Mouse (Mus musculus): ENCODE measurements around the gene Map6. TPM values are rescaled to one million over a fixed set of nuclear protein-coding genes. Genes with fewer than 3 reads are reported as not detected.
A peak's percentile ranks its signal among the peaks of the same experiment; 100 is the strongest.

Map6 gene
- total RNA-seq, 2 experiments from 2014 or later, result 99.7 to 105 TPM

GRCm38 (mm10) chr7:99263509-99263908 is 3.7 kb upstream of the Map6 start:
- no peak for DNase-seq (ENCODE audit: low spot score in 2 of 2)

- DNase-seq (ENCODE audit: low spot score in 2 of 2), result no peak
Observed at GRCm38 (mm10) chr7:99264597-99264996, 2.6 kb upstream of the Map6 start.

DNA sequence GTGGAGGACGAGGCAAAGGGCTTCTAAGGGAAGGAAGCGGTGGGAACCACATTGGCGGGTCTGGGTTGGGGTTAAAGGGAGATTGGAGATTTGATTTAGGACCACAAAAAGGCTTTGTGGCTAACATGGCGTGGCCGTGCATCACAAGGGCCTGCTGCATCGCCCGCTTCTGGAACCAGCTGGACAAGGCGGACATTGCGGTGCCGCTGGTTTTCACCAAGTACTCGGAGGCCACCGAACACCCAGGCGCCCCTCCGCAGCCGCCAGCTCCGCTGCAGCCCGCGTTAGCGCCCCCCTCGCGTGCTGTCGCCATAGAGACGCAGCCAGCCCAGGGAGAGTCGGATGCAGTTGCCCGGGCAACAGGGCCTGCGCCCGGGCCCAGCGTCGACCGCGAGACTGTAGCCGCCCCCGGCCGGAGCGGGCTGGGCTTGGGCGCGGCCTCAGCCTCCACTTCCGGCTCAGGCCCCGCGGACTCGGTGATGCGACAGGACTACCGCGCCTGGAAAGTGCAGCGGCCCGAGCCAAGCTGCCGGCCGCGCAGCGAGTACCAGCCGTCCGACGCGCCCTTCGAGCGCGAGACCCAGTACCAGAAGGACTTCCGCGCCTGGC is 754 bp downstream of the Map6 start:
- peak; percentile 84 to 89 for DNase-seq (ENCODE audit: low spot score in 2 of 2)

DNA sequence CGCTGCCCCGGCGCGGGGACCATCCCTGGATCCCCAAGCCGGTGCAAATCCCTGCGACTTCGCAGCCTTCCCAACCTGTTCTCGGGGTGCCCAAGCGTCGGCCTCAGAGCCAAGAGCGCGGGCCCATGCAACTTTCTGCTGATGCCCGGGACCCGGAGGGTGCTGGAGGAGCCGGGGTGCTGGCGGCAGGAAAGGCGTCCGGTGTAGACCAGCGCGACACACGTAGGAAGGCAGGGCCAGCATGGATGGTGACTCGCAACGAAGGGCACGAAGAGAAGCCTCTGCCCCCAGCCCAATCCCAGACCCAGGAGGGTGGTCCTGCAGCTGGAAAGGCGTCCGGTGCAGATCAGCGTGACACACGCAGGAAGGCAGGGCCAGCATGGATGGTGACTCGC is 1.3 kb downstream of the Map6 start:
- DNase-seq (ENCODE audit: low spot score in 2 of 2), result no peak

DNA sequence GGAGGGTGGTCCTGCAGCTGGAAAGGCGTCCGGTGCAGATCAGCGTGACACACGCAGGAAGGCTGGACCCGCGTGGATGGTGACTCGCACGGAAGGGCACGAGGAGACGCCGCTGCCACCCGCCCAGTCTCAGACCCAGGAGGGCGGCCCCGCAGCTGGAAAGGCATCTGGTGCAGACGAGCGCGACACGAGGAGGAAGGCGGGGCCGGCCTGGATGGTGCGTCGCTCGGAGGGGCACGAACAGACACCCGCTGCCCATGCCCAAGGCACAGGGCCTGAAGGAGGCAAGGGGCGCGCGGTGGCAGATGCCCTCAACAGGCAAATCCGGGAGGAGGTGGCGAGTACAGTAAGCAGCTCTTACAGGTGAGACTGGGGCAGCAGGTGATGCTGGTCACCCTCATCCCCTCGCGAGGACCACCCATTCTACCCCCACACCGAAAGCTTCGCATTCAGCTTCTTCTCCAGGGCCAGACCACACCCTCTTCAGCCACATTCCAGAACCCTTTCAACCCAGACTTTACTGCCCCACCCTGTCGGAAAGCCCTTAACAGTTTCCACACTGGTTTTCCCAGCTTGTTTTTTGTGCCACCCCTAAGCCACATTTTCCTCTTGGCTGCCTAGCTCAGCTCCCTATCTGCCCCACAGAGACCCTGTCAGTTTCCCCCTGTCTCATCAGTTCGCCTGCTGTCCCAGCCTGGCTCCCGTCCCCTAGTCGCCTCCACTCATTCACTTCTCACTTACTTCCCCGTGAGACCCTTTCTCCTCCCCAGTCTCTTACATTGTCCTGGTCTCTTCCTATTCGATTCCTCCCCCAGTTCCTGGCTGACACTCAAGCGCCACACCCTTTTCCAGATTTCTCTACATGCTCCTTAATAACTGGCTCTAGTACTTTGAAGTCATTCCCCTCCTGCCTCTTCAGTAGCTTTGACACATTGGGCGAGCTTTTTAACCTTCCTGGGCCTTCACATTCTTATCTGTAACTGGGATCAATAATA is 2.0 kb downstream of the Map6 start:
- DNase-seq (ENCODE audit: low spot score in 2 of 2), result no peak

- no peak for DNase-seq (ENCODE audit: low spot score in 2 of 2)
Observed at GRCm38 (mm10) chr7:99271630-99272029, 4.4 kb downstream of the Map6 start.

DNA sequence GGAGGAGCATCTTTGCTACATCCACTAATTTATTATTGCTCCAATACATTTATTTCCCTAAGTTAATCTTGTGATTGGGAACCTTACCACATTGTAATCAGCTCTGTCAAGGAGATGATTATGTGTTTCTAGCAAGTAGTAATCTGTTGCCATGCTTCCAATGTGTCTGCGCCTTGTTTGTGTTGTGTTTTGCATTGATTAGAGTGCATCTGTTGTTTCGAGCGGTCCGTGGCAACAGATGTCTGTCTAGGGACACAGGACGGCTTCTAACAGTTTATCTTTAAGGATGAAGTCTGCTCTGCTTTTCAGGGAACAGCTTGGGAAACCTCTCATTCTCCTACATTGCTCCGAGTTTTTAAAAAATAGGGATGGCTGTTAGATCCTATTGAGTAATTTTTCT is 7.9 kb downstream of the Map6 start:
- DNase-seq (ENCODE audit: low spot score in 2 of 2), result peak in 1 of 2 experiments; percentile 44

- DNase-seq (ENCODE audit: low spot score in 2 of 2), result no peak
Observed at GRCm38 (mm10) chr7:99276679-99277078, 9.4 kb downstream of the Map6 start.

DNA sequence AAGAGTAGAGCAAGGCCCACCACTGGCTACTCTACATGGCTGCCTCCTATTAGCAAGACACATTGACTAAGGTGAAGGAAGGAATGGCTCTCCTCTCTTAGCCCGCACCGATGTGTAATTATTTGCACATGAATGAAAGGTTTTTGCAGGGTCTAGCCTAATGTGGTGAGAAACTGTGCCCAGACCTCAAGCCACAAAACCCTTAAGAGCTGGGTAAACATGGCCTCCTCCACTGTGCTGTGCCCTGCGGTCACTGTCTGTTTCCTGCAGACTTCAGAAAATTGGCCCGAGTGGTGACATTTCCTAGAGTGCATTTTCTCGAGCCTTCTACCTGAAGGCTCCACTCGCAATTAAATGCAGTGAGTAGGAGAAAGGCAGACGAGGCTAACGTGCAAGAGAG is 11.1 kb downstream of the Map6 start:
- no peak for DNase-seq (ENCODE audit: low spot score in 2 of 2)

DNA sequence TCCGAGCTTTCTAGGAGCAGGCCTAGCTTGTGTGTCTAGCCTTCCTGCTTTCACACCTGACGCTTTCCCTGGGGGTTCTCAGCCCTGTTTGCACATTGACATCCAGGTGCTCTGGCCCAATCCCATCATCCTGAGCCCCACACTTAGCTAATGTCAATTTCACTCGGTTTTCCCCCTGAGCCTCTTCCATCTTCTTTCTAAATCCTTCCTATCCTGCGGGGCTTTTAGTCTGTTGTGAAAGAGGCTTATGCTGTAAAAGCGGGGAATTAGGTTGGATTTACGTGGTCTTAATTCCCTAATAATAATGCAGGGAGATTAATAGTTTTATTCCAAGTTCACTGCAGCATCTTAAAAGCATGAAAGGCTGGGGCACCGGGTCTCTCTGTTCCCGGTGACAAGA is 12.3 kb downstream of the Map6 start:
- DNase-seq (ENCODE audit: low spot score in 2 of 2), result no peak

GRCm38 (mm10) chr7:99287287-99287686 is 20.0 kb downstream of the Map6 start:
- DNase-seq (ENCODE audit: low spot score in 2 of 2), result peak; percentile 74 to 86

DNA sequence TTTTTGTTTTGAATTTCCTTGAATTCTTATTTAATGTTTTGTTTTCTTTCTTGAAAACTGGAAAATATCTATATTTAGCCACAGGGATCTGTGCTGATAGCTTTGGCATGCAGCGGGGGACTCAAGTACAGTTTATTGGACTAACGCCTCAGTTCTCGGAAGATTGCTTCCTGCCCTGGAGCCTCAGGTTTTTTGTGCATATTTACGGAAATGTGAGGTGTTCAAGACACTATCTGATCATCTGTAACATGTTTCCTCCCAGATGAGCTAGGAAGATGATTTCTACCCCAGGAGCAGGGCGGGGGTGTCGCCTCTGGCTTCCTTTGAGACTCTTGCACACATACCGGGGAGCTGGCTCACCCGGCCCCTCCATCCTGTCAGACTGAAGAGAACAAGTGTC is 22.8 kb downstream of the Map6 start:
- DNase-seq (ENCODE audit: low spot score in 2 of 2), result no peak

DNA sequence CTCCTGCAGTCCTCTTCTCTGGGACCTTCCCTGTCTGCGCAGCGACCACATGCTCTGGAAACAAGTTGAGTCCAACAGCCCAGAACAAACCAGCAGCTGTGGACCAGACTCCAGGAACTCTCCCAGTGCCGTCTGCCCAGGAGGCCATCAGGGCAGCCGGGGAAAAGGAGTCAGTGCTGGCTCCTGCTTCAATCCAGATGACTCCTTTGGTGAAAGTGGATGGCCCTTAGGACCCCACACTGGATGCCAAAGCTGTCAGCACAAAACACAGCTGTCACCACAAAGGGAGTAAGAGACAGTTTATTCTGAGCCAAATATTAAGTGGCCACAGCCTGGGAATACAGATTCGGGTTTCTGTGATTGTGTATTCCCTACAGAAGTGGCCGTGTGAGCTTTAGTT is 23.7 kb downstream of the Map6 start:
- DNase-seq (ENCODE audit: low spot score in 2 of 2), result no peak

DNA sequence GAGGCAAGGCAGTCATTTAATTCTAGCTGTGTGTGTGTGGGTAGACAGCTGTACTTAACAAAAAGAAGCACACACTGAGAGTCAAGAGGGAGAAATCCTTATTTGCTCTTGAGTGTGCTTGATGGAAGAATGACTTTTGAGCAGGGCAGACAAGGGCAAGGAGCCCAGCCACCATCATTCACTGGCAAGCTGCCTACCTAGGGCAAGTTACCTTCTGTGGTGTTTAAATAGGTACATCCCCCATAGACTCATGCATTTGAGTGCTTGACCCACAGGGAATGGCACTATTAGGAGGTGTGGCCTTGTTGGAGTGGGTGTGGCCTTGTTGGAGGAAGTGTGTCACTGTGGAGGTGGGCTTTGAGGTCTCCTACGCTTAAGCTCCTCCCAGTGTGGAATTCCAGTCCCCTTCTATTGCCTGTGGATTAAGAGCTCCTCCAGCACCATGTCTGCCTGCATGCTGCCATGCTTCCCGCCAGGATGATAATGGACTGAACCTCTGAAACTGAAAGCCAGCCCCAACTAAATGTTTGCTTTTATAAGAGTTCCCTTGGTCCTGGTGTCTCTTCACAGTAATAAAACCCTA is 27.0 kb downstream of the Map6 start:
- no peak for DNase-seq (ENCODE audit: low spot score in 2 of 2)

GRCm38 (mm10) chr7:99295104-99295503 is 27.9 kb downstream of the Map6 start:
- DNase-seq (ENCODE audit: low spot score in 2 of 2), result no peak

DNA sequence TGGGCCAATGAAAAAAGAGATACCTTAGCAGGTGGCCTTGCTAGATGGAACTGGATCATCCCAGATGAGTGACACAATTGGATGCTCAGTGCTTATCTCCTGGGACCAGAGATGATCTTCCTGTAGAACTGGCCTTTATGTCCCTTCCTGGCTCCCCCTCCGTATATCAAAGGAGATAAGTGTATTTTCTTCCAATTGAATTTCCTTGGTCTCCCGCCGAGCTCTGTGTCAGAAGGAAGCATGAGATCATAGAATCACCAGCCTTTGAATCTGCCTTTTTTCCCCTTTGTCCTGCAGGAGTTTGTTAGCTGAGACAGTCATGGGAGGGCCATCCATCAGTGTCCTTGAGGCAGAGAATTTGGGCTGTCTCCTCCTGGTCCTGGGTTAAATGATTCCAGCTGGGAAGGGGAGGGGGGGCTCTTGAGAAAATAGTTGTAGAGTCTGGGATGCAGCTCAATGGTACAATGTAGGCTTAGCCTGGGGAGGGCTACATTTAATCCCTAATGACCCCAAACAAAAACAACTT is 33.5 kb downstream of the Map6 start:
- DNase-seq (ENCODE audit: low spot score in 2 of 2), result no peak

GRCm38 (mm10) chr7:99304029-99304428 is 36.8 kb downstream of the Map6 start:
- DNase-seq (ENCODE audit: low spot score in 2 of 2), result no peak

DNA sequence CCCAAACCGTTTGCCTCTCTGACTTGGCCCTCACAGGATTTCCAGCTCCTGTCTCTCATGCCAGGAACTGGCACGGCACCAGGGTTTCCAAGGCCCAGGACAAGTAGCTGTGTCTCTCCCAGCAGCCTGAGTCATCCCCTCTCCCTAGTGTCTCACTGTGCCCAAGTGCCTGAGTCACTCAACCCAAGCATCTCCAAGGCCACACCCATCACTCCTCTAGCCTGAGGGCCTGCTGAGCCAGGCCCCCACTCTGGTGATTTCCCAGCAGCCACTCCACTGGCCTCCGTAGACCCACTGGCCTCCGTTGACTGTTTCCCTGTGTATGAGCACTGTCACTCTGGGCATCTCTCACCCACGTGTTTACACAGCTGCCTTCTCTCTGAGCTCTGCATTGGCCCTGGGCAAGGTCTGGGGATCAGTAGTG is 37.7 kb downstream of the Map6 start:
- peak in 1 of 2 experiments; percentile 59 for DNase-seq (ENCODE audit: low spot score in 2 of 2)

GRCm38 (mm10) chr7:99305688-99306087 is 38.4 kb downstream of the Map6 start:
- DNase-seq (ENCODE audit: low spot score in 2 of 2), result no peak

DNA sequence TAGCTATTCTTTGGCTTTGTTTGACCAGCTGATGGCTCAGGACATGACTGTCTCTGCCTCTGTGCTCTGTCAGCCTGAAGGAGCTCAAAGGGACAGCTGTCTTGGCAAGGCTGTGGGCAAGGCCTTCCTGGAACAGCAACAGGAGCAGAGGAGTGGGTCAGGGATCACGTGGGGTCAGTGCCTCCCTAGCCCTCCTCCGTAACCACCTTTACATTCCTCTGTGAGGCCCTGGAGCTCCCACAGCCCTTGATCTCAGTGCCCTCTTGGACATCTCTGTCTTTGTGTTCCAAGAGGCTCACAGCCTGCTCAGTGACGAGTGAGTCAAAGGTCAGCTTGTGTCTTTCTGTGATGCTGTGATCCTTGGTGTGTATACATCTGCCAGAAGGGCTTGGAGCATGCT is 39.4 kb downstream of the Map6 start:
- DNase-seq (ENCODE audit: low spot score in 2 of 2), result no peak

DNA sequence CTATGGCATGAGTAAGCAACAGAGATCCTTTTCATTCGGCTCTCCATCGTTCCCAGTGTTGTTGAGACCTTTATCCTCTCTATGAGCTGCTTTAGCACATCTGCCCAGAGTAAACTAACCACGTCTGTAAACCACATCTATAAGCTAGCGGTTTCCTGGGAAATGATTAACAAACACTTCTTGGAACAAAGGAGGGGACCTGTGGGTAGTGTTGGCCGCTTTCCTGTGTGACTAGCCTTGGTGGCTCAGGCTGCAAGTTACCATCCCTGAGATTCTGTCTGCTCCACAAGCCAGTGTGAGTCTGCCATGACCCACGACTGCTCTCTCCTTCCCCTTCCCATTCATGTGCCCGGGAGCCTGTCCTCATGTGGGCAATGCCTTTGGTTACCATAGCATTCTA is 44.2 kb downstream of the Map6 start:
- DNase-seq (ENCODE audit: low spot score in 2 of 2), result no peak

- DNase-seq (ENCODE audit: low spot score in 2 of 2), result no peak
Observed at GRCm38 (mm10) chr7:99312058-99312457, 44.8 kb downstream of the Map6 start.

Data from layer of hippocampus, adult 18-20 months (tissue).